Mouse (Mus musculus) cerebellum, postnatal 36 days (tissue): Measurements from ENCODE around the gene Islr.

Experiments used
- DNase-seq, 2 experiments: peaks; one replicate each; pipeline ENCODE4 v3.0.0; 2021 to 2022; ENCODE audit warnings: mixed read lengths in 2 of 2

Gene Islr

GRCm38 (mm10) chr9:58111431-58111830 is 92.7 kb downstream of the Islr start:
- peak; percentile 85 to 87 for DNase-seq

- DNase-seq: peak; percentile 43 to 58
Observed at GRCm38 (mm10) chr9:58110787-58111186, 93.3 kb downstream of the Islr start.

- DNase-seq: no peak
Observed at GRCm38 (mm10) chr9:58107494-58107893, 96.6 kb downstream of the Islr start.
